Mouse (Mus musculus) lung, postnatal 36 days (tissue): ENCODE data around the gene Opa1.

Experiments used
- DNase-seq: peaks from one replicate; pipeline ENCODE4 v3.0.0; 2022; ENCODE audit warnings: mixed read lengths

Opa1 gene

DNA sequence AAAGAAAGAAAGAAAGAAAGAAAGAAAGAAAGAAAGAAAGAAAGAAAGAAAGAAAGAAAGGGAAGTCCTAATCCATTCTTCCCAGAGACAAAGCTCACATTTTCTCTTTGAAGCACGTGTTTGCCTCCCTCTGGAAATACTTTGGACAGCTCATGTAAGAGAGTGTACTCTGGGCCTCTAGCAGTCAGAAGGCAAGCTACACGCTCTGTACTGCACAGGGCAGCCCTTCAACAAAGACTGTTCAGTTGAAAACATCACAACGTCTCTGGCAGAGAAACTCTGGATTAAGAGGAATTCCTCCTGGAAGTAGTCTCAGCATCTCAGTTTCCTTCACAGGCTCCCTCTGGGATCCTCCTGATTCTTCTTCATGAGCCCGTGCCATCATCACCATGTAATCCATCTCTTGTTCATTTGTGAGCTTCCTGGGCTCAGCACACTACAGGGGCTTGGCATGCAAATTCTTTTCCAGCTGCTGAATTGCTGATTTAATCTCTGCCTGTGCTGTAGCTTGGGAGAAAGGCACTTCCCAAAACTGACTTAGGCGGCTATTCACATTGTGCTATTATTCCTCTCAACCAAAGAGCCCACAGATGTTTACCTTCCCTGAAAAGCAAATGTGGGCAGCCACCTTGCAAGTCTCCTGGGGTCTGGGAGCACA lies 114.0 kb downstream of the Opa1 start:
- no peak for DNase-seq

DNA sequence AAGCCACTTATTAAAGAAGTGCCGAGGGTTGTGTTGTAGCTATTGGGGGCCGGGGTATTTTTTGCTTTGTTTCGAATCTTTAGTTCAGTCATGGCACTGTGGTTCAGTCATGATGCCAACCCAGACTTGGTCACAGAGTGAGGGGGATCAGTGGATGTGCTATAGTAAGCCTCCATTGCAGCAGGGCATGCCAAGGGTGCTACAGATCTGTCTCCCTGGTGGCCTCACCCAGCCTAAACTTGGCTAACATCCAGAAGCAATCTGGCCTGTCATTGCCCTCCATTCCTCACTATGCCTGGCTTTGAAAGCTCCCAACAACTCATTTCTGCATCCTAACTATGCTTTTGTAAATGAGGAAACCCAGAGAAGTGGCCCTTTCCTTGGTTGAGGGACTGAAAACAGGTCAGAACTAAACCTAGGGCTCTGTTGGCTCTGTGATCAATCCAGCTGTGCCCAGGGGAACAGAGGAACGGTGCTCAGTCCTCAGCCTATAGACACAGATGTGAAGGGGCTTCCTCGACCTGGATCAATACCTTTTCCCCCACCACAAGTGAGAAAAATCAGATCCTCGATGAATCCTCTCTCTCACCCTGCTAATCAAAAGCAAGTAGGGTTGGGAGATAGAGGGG lies 114.8 kb downstream of the Opa1 start:
- no peak for DNase-seq

DNA sequence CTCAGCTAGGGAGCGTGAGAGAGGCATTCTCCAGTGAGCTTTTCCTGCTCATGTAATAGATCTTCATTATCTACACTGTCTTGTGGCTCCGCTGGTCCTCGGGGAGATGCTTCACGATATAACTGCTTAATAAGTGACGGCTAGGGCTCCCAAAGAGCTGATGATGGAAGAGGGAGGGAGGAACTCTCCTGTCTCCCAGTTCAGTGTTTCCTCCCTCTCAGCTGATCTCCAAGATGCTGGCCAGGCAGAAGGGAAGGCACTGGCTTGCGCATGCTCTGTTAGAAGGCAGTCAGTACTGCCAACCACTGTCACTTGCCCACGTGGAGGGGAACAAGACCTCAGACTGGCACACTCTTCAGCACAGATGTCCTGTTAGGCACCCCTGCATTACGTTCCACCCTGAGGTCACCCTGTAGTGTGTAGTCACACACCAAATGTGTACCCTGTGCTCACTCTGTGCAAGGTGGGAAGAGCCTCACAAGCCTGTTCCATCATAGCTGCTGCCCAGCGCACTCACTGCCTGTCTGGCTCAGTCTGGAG lies 115.4 kb downstream of the Opa1 start:
- DNase-seq: no peak
